Mouse (Mus musculus): ENCODE results near the gene Fmo3. TPM values are rescaled to one million over a fixed set of nuclear protein-coding genes. Genes with fewer than 3 reads are reported as not detected.
A peak's percentile ranks its signal among the peaks of the same experiment; 100 is the strongest.

Fmo3 gene
- polyA plus RNA-seq, 1 experiment, result 0.10 TPM

DNA sequence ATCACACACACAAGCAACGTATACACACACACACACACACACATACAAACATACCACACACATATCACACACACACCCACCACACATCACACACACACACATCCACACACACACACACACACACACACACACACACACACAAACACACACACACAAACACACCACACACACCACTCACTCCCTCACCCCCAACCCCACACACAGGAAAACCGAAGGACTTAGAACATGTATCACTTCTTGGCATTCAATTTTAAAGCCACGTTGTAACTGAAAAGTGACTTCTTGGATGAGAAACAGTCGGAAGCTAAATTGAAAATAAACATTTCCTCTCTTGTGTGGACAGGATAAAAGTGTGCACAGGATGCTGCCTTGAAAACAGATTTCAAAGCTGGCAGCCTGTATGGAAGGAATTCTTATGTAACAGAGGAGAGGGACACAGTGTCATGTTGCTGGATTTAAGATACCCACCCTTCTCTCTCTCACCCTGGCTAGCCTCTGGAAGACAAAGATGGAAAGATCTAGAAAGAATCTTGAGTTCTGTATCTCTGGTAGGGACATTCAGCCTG, 52.9 kb downstream of the Fmo3 start:
- no peak for TF ChIP-seq POLR2A (IDR thresholded peaks at IDR 0.05; ENCODE audit: control insufficient read depth, low read depth, low read length)
- no peak for TF ChIP-seq CTCF (IDR thresholded peaks at IDR 0.05; ENCODE audit: control insufficient read depth, insufficient read depth, insufficient replicate concordance, low read depth, low read length)
- Histone ChIP-seq H3K27me3 (ENCODE audit: control insufficient read depth, insufficient read depth, low read length) (no peaks in the 10 kb centered on the region), H3K27ac (ENCODE audit: control insufficient read depth, insufficient read depth, low read depth, low read length) (peak overlapping the region; percentile 16; the same call in 1 of the 2 replicates)

DNA sequence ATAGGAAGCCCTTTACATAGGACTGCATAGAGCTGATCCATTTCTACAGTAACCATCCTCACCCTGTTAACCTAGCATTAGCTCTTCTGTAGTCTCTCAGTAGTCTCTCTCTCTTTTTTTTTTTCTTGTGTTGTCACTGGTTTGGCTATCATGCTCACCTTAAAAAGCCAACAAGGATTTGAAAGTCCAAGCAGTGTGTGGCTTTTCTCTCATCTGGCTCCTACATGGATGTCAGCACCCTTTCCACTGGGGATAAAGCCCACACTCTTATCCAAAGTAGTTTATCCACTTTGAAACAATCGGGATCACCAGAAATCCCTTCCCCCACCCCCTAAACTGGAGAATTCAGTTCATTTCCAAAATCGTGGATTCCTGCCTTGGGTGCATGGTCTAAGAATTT, 53.7 kb downstream of the Fmo3 start:
- no peak overlapping the region for H3K27ac ChIP-seq (ENCODE audit: control insufficient read depth, insufficient read depth, low read depth, low read length)
- no peak for TF ChIP-seq POLR2A (IDR thresholded peaks at IDR 0.05; ENCODE audit: control insufficient read depth, low read depth, low read length)
- TF ChIP-seq CTCF (IDR thresholded peaks at IDR 0.05; ENCODE audit: control insufficient read depth, insufficient read depth, insufficient replicate concordance, low read depth, low read length), result no peak
- no peaks in the 10 kb centered on the region for H3K27me3 ChIP-seq (ENCODE audit: control insufficient read depth, insufficient read depth, low read length)
- no peaks in the 10 kb centered on the region for H3K4me1 ChIP-seq (ENCODE audit: control insufficient read depth, insufficient read depth, low read length)
- no peak overlapping the region for H3K4me3 ChIP-seq (ENCODE audit: control insufficient read depth, low read depth, low read length)
- H3K36me3 ChIP-seq (ENCODE audit: control insufficient read depth, insufficient read depth, low read length), result no peaks in the 10 kb centered on the region

More for the DNA sequence above, 52.9 kb downstream of the Fmo3 start:
- Histone ChIP-seq H3K36me3 (ENCODE audit: control insufficient read depth, insufficient read depth, low read length) (no peaks in the 10 kb centered on the region), H3K4me1 (ENCODE audit: control insufficient read depth, insufficient read depth, low read length) (no peaks in the 10 kb centered on the region), H3K4me3 (ENCODE audit: control insufficient read depth, low read depth, low read length) (no peak overlapping the region)

DNA sequence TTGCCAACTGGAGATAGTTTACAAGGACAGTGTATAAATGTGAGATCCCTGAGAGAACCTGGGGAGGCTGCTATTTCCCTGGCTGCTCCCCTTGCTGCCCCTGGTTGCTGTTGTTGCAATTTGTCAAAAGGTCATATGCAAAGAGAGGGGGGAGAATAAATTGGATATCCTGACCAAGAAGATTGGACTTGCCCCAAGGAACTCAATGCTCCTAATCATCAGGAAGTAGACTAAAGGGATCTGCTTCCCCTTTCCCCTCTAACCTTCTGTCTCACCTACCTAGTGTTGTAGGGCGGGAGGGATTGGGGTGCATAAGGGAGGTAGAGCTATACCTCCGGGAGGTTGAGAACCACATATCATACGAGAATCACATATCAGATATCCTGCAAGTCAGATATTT, 55.2 kb downstream of the Fmo3 start:
- Histone ChIP-seq H3K4me1 (ENCODE audit: control insufficient read depth, insufficient read depth, low read length) (no peaks in the 10 kb centered on the region), H3K36me3 (ENCODE audit: control insufficient read depth, insufficient read depth, low read length) (no peaks in the 10 kb centered on the region), H3K4me3 (ENCODE audit: control insufficient read depth, low read depth, low read length) (no peak overlapping the region), H3K27ac (ENCODE audit: control insufficient read depth, insufficient read depth, low read depth, low read length) (no peak overlapping the region), H3K27me3 (ENCODE audit: control insufficient read depth, insufficient read depth, low read length) (no peaks in the 10 kb centered on the region)
- TF ChIP-seq CTCF (IDR thresholded peaks at IDR 0.05; ENCODE audit: control insufficient read depth, insufficient read depth, insufficient replicate concordance, low read depth, low read length) (no peak), POLR2A (IDR thresholded peaks at IDR 0.05; ENCODE audit: control insufficient read depth, low read depth, low read length) (no peak)

DNA sequence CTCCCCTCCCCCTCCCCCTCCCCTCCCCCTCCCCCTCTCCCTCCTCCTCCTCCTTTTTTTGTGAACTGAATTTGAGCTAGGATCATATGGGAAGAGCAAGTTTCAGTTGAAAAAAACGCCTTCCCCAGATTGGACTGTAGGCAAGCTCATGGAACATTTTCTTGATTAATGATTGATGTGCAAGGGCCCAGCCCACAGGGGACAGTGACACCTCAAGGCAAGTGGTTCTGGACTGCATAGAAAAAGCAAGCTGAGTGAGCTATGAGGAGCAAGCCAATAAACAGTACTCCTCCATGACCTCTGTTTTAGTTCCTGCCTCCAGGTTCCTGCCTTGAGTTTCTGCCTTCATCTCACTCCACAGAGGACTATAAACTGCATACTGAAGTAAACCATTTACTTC, 59.2 kb downstream of the Fmo3 start:
- Histone ChIP-seq H3K36me3 (ENCODE audit: control insufficient read depth, insufficient read depth, low read length) (no peaks in the 10 kb centered on the region), H3K27ac (ENCODE audit: control insufficient read depth, insufficient read depth, low read depth, low read length) (no peak overlapping the region), H3K4me3 (ENCODE audit: control insufficient read depth, low read depth, low read length) (no peak overlapping the region), H3K4me1 (ENCODE audit: control insufficient read depth, insufficient read depth, low read length) (no peaks in the 10 kb centered on the region), H3K27me3 (ENCODE audit: control insufficient read depth, insufficient read depth, low read length) (no peaks in the 10 kb centered on the region)
- TF ChIP-seq CTCF (IDR thresholded peaks at IDR 0.05; ENCODE audit: control insufficient read depth, insufficient read depth, insufficient replicate concordance, low read depth, low read length), result no peak
- no peak for TF ChIP-seq POLR2A (IDR thresholded peaks at IDR 0.05; ENCODE audit: control insufficient read depth, low read depth, low read length)

DNA sequence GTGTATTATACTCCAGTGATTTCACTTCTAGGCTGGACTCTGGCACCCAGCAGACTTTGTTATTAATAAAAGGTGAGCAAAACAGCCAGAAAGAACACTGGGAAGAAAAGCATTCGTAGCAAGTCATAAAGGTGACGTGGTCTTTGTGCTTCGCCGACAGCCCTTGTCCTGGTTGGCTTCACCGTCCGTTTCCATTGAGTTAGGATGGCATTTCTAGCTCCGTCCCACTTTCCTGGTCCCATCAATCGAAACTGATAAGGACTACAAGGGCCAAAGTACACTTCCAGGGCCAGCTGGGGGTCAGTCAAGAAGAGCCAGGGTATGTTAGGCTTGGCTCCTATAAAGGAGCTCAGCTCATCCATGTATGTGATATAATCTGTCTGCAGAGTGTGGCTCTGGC, 67.7 kb downstream of the Fmo3 start:
- H3K4me1 ChIP-seq (ENCODE audit: control insufficient read depth, insufficient read depth, low read length), result no peaks in the 10 kb centered on the region
- H3K36me3 ChIP-seq (ENCODE audit: control insufficient read depth, insufficient read depth, low read length), result no peaks in the 10 kb centered on the region
- H3K27ac ChIP-seq (ENCODE audit: control insufficient read depth, insufficient read depth, low read depth, low read length), result no peak overlapping the region
- H3K4me3 ChIP-seq (ENCODE audit: control insufficient read depth, low read depth, low read length), result no peak overlapping the region
- H3K27me3 ChIP-seq (ENCODE audit: control insufficient read depth, insufficient read depth, low read length), result no peaks in the 10 kb centered on the region
- TF ChIP-seq POLR2A (IDR thresholded peaks at IDR 0.05; ENCODE audit: control insufficient read depth, low read depth, low read length) (no peak), CTCF (IDR thresholded peaks at IDR 0.05; ENCODE audit: control insufficient read depth, insufficient read depth, insufficient replicate concordance, low read depth, low read length) (no peak)

DNA sequence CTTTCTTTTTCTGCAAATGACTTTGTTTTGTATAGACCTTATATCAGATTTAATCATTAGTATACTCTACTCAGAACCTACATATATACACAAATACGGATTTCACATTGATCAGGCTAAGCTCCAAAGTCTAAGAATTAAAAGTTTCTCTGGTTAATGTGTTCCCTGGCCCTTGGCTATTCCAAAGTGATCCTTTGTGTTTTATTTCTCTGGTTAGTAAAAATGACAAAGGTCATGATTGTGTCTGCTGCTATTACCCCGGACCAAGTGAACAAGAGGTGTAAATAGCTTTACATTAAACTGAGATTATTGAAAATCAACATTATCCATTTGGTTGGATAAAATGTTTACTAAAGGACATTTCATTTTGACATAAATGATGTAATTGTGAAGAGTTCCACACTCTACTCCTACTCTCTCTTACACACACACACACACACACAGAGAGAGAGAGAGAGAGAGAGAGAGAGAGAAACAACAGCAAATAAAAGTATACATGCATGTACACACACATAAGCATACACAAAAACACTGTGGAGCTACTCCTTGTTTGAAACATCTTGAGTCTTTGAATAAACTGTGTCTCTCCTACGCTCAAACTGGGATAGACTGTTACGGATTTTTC, 69.3 kb downstream of the Fmo3 start:
- Histone ChIP-seq H3K4me3 (ENCODE audit: control insufficient read depth, low read depth, low read length) (no peak overlapping the region), H3K27ac (ENCODE audit: control insufficient read depth, insufficient read depth, low read depth, low read length) (no peak overlapping the region), H3K27me3 (ENCODE audit: control insufficient read depth, insufficient read depth, low read length) (no peaks in the 10 kb centered on the region), H3K36me3 (ENCODE audit: control insufficient read depth, insufficient read depth, low read length) (no peaks in the 10 kb centered on the region), H3K4me1 (ENCODE audit: control insufficient read depth, insufficient read depth, low read length) (no peaks in the 10 kb centered on the region)
- TF ChIP-seq CTCF (IDR thresholded peaks at IDR 0.05; ENCODE audit: control insufficient read depth, insufficient read depth, insufficient replicate concordance, low read depth, low read length), result no peak
- no peak for TF ChIP-seq POLR2A (IDR thresholded peaks at IDR 0.05; ENCODE audit: control insufficient read depth, low read depth, low read length)

DNA sequence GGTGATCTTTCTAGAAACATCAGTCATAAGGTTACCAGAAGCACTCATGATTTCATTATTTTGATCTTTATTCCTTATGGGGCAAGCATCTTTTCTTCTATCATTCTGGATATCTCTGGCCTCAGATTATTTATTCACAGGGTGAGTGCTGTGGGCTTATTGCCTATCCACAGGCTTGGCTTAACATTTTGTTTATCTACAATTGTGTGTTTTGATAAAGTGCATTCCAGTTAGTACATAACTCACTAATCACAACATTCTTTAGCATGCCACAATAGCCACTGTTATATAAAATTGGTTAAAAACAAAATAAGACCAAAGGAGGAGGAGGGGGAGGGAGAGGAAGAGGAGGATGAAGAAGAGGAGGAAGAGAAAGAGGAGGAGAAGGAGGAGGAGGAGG, 72.2 kb downstream of the Fmo3 start:
- TF ChIP-seq POLR2A (IDR thresholded peaks at IDR 0.05; ENCODE audit: control insufficient read depth, low read depth, low read length) (no peak), CTCF (IDR thresholded peaks at IDR 0.05; ENCODE audit: control insufficient read depth, insufficient read depth, insufficient replicate concordance, low read depth, low read length) (no peak)
- no peaks in the 10 kb centered on the region for H3K36me3 ChIP-seq (ENCODE audit: control insufficient read depth, insufficient read depth, low read length)

More for the DNA sequence above, 72.2 kb downstream of the Fmo3 start:
- H3K4me3 ChIP-seq (ENCODE audit: control insufficient read depth, low read depth, low read length), result no peak overlapping the region
- no peaks in the 10 kb centered on the region for H3K27me3 ChIP-seq (ENCODE audit: control insufficient read depth, insufficient read depth, low read length)
- no peaks in the 10 kb centered on the region for H3K4me1 ChIP-seq (ENCODE audit: control insufficient read depth, insufficient read depth, low read length)
- H3K27ac ChIP-seq (ENCODE audit: control insufficient read depth, insufficient read depth, low read depth, low read length), result no peak overlapping the region

Other genes starting within 250 kb of the Fmo3 start
- 17.2 and 21.8 TPM in 2 replicates for gene Prrc2c, start 244.0 kb downstream of the Fmo3 start, polyA plus RNA-seq (2012; rRNA removed)
- gene Fmo4, start 170.6 kb downstream of the Fmo3 start, polyA plus RNA-seq (2012; rRNA removed), result 0.20 and 0.44 TPM in 2 replicates
- gene Fmo1, start 117.9 kb downstream of the Fmo3 start, polyA plus RNA-seq (2012; rRNA removed), result 2.9 TPM in 2 replicates
- 2.1 and 2.4 TPM in 2 replicates for gene Fmo2, start 85.8 kb downstream of the Fmo3 start, polyA plus RNA-seq (2012; rRNA removed)
- gene Fmo6, start 47.0 kb downstream of the Fmo3 start, polyA plus RNA-seq (2012; rRNA removed), result 0.11 TPM in 2 replicates
- gene Mroh9, start 101.1 kb upstream of the Fmo3 start, polyA plus RNA-seq (2012; rRNA removed), result 8.3 and 10.5 TPM in 2 replicates